Mouse (Mus musculus): Measurements from ENCODE around the gene Tldc2.

Tldc2 gene

DNA sequence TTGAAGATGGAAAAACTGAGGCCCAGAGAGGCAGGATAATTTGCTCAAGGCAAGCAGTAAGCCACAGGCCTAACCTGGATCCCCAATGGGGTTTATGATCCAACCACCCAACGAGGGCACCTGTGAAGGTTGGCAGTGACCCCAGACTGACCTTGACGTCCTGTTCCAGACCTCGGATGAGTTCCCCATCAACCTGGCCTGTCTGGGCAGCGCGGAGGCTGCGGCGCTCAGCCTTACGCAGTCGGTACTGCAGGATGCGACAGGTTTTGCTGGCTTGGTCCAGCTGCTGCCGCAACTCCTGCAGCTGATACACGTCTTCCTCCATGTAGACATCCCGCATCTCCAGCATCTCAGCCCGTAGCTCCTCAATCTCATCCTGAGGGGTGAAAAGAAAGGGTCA lies 26.8 kb upstream of the Tldc2 start:
- in situ Hi-C loops (cut with MboI; ENCODE audit: unreplicated experiment in 2 of 2), result no loop called here

DNA sequence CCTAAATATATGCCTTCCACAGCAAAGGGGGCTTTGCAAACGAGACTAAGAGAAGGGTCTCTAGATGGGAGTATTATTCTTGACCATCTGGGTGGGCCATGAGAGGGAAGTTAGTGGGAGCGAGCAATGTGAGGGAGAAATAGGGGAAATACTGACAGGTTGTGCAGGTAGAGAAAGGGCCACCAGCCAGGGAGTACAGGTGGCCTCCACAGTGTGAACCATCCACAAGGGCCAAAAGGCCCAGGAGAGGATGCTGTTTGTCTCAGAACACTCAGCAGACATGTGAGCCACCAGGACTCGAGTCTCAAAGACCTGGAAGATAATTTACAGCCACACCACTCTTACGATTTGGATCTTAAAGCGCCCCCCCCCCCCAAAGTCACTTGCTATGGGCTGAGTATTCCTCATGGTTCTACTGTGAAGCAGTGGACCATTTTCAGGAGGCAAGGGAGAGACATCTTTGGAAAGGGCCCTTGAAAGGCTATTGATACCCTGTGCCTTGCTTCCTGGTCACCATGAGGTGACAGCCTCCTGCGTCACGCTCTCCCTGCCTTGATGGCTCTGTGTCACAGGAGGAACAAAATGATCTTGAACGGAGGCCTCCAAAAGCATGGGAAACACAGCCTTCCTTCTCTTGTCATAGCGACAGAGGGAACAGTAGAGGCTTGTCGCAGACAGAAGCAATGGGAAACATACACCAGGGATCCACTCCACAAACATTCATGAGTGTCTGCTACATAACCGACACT lies 26.1 kb upstream of the Tldc2 start:
- in situ Hi-C loops (cut with MboI; ENCODE audit: unreplicated experiment in 2 of 2), result no loop called here

DNA sequence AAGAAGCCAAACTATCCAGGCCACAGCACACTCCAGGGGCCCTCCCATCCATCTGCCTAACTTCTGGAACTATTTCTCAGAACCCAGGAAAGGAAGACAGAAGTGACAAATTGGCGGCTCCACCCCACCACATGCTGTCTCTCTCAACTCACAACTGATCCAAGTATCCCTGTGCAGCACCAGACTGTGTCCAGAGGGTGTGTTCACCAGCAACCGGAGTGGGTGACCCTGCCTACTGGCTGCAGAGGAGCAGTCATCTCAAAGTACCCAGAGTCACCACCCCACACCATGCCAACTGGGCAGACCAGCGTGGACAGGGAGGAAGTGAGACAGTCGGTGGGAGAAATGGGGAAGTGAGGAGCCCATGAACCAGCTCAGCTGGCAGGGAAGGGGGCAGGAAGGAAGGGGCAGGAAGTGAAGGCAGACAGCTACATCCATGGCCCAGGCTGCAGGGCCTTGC lies 23.6 kb upstream of the Tldc2 start:
- in situ Hi-C loops (cut with MboI; ENCODE audit: unreplicated experiment in 2 of 2), result no loop called here

DNA sequence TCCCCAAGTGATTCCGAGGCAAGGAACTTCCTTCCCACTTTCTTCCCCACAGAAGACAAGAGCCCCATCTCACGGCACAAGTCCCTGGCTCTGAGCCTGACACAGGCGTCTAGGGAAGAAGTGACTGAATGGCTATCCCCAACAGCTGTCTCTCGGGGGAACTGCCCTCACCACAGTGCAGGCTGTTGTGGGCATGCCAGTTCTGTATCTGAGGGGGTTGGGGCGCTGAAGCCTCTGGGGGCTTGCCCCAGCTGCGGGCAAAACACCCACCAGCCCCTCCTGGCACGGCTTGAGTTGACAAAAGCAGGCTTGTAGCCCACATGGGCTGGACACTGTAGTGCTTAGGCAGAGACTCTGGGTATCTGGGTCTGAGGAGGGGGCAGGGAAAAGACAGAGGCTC lies 22.7 kb upstream of the Tldc2 start:
- in situ Hi-C loops (cut with MboI; ENCODE audit: unreplicated experiment in 2 of 2), result no loop called here

DNA sequence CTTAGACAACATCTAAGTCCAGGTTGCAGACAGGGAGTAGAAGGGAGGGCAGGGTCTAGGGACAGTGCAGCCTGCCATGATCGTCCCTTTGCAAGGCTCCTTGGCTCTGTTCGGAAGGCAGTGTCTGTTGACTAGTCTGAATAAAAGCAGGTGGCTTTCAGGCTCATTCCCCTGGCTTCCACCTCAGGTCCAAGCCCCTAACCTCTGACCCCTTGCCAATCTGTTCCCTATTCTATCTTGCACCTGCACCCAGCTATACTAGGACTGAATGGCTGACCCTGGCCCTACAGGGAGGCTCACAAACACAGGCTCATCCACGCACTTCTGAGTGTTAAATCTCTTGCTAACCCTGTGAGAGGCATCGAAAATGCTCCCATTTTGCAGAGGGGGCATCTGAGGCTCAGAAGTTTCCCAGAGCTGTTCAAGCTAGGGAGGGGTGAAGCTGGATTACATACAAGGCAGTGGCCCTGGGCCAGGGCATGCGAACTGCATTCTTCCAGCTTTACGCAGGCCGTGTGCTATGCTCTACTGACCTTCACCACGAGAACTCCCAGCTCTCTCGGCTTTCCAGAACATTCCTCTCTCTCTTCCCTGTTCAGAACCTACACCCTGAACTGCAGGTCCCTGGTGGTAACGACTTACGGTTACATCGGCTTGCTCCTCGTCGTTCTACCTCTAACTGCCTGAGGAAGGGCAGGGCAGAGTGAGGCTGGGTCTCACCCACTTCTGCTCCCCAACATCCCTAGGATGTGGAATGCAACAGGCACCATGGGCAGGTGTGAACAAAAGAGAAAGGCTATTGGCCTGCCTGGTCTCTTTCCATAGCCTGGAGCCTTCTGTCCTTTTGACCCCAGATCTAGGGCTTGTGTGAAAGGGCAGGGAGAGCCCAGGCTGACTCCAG lies 21.6 kb upstream of the Tldc2 start:
- in situ Hi-C loops (cut with MboI; ENCODE audit: unreplicated experiment in 2 of 2), result no loop called here

DNA sequence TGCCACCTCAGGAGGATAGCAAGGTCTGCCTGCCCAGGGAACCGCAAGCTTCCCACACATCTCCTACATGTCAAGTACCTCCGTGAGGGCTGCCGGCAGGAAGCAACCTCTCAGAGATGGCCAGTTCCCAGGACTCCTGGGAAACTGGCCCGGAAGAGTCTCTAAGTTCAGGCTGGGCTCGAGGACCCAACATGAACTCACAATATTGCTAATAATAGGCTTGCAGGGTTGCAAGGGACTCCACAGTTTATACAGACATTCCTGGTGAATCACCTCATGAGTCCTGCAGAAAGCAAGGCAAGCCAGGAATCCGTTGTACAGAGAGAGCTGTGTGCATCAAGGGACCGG lies 21.0 kb upstream of the Tldc2 start:
- in situ Hi-C loops (cut with MboI; ENCODE audit: unreplicated experiment in 2 of 2), result no loop called here

DNA sequence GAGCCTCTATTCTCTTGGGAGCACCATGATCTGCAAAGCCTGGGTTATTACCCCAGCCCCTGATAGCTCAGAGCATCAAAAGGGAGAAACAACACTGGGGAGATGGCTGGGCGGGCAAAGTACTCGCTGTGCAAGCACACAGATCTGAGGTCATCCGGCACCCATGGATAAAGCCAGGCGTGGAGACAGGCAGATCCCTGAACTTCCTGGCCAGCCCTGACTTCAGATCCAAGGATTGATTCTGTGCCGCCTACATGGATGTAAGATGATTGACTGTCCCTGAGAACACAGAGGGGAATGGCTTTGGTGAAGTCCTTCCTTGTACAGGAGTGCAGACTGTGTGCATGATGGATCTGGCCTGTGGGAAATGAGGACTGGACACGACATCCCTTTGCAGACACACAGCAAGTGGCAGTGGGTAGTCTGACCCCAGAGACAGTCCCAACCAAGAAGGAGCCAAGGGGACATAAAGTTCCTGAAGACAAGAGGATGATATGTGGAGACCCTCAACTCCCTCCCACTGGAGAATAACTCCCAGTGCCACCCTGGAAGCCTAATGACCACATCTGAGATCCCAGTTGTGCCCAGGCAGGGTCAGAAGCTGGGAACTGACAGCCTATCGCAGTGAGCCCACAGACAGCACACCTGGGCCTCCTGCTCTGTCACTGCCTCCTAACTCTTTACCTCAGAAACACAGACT lies 20.0 kb upstream of the Tldc2 start:
- in situ Hi-C loops (cut with MboI; ENCODE audit: unreplicated experiment in 2 of 2), result no loop called here

DNA sequence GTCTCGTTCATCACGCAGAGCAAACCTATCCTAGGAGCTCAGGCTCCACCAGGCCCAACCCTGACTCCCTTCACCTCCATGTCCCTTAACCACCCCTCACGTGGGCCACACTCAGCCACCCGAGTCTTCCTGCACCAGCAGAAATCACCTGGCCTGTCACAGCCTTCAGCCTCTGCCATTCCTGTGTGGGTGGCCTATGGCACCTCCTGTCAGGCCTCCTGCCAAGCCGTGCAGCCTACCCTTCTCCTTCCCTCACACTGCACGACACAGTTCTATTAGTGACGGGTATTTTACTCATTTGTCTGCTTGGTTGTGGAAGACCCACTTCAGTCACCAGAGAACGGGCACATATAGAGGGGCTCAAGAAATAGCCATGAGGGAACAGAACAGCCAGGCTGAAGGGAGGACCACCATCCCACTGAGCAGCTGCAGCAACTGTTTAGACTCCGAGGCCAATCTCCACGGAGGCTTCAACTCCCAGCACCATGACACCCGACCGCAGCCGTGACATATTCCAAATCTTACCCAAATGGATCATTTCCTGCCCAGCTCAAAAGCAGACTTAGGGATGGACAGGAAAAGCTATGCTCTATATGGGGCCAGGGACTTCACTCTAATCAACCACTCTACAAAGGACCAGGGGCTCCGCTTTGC lies 18.0 kb upstream of the Tldc2 start:
- in situ Hi-C loops (cut with MboI; ENCODE audit: unreplicated experiment in 2 of 2), result no loop called here

DNA sequence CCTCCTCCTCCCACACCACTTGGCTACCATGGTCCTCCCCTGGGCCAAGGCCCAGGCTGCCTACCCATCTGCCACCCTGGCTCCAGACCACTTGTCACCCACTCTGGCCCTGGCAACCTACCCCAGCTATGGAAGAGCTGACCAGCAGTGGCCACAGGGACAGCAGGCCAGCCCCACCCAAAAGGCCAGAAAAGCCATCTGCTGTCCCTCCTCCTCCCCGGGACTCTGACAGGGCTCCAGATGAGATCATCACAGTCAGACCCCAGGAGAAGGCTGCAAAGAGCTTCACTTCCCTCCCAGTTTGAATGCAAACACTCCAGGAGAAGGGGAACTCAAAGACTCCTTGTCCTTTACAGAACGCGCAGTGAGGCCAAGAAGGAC lies 17.5 kb upstream of the Tldc2 start:
- in situ Hi-C loops (cut with MboI; ENCODE audit: unreplicated experiment in 2 of 2), result no loop called here

DNA sequence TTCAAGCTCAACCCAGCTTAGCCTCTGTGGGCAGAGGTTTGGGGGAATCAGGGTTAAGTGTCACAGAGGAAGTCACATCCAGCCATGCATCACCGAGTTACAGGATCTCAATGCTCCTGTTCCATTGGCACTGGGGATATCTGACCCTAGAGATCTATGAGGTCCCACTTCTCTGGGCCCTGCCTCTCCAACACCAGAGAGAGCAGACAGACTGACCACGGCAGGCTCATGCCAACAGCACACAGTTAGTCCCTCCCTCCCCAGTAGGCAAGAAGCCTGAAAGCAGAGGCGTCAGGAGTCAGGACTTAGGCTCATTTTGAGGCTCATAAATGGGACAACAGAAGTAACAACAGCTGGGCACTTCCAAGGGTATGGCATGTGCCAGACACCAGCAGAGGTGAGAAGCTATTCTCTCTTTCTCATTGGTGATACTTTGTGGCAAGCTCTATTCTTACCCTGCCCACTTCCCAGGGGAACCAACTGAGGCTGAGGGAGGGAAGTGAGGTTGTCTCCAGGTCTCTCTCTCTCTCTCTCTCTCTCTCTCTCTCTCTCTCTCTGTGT lies 17.0 kb upstream of the Tldc2 start:
- in situ Hi-C loops (cut with MboI; ENCODE audit: unreplicated experiment in 2 of 2), result no loop called here

DNA sequence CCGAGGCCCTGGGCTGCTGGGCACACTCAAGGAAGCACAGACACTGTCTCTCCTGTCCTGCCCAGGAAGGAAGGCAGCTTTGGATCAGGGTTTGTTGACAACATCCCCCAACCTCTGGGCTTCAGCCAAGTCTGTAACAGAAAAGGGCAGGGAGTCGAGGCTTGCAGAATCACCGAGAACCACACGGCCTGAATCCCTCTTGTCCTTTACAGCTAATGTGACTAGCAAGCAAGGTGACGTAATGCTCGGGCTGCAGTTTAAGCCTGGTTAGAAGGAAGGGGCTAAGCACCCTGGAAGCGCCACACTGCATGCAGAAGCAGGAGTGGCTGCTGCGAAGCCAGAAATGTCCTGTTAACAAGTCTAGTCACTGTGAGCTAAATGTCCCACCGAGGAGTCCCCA lies 16.5 kb upstream of the Tldc2 start:
- in situ Hi-C loops (cut with MboI; ENCODE audit: unreplicated experiment in 2 of 2), result no loop called here

DNA sequence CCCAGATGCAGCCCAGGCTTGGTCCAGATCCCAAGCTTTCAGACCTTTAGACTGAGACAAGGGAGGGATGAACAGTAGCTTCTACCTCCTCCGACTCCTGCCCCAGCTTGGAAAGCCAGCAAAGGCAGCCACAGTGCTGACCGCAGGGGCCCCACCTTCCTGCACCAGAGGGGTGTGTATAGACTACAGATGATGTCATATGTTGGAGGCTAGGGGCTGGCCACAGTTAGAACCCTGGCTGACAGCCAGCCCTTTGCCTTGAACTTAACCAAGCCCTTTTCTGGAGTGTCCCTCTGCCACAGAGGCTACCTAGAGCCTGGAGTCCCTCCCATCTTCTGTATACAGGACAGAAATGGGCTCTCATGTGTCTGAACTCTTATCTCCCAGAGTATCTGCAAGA lies 15.3 kb upstream of the Tldc2 start:
- in situ Hi-C loops (cut with MboI; ENCODE audit: unreplicated experiment in 2 of 2), result no loop called here

DNA sequence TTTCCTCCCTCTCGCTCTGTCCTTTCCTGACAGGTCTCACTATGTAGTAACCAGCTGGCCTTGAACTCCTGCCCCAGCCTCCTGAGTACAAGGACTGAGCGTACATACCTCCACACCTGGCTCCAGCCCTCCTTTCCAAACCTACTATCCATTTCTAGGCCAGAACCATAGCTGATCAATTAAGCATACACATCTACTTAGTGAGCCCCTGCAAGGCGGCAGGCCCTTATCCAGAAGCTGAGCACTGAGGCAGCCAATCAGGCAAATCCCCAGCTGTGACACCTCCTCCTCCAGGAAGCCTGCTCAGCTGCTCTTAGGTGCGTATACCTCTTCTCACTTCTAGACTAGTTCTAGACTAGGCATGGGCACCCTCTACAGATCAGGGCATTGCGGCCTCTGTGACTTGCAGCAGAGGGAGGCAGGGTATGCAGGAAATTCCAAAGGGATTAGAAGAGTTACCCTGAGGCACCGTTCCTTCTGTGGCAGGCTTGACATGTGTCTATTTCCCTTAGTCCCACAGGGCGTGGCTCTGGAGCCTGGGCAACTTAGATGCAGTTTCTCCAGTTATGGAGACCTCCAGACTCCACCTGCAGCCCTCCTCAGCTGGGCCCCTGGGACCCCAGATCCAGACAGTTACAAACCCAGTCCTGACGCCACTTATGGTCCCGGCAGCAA lies 14.4 kb upstream of the Tldc2 start:
- in situ Hi-C loops (cut with MboI; ENCODE audit: unreplicated experiment in 2 of 2), result no loop called here

DNA sequence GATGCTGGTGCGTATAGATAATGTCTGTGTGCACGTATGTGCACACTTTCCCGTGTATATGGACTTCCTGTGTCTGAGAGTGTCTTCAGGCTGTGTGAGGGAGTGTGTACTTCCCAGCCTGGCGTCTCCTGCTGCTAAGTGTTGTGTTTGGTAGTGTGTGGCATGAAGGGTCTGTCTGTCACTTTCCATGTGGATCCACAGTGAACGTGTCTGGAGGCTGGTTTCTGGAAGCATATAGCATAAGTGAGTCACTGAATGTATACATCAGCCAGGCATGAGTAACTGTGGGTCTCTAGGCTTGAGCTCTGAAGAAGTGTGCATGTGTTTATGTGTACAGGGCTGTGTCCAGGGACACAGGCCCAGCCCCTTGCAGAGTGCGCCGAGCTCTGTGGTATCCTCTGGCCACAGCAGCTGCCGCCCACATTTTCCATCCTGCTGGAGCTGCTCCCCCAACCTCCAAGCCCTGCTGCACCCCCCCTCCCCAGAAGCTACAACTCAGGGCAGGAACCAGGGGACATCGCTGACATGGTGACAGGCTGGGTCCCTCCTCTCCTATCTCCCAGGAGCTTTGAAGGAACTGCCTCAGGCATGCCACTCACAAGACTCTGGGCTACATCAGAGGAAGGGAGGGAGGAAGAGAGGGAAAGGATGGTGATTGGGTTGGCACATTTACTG lies 13.3 kb upstream of the Tldc2 start:
- in situ Hi-C loops (cut with MboI; ENCODE audit: unreplicated experiment in 2 of 2), result no loop called here

DNA sequence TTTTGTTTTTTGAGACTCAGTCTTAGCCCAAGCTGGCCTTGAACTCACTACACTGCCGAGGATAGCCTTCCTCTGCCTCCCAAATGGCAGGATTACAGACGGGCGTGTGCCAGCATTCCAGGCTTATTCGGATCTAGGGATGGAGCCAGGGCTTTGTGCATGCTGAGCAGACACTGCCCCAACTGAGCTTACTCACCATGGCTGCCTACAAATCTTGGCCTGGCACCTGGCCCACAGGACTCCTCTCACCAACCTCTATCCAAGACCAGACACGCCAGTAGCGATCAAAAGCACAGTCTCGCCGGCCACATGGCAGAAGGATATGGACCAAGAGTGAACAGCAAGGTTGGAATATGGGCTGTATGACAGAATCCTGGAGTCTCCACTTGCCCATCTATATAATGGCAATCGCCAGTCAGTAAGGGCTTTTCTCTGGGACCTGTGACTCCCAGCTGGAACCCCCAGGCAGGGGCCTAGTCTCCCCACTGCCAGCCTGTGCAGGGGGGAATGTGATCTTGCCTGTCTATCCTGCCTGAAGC lies 12.6 kb upstream of the Tldc2 start:
- in situ Hi-C loops (cut with MboI; ENCODE audit: unreplicated experiment in 2 of 2), result no loop called here

DNA sequence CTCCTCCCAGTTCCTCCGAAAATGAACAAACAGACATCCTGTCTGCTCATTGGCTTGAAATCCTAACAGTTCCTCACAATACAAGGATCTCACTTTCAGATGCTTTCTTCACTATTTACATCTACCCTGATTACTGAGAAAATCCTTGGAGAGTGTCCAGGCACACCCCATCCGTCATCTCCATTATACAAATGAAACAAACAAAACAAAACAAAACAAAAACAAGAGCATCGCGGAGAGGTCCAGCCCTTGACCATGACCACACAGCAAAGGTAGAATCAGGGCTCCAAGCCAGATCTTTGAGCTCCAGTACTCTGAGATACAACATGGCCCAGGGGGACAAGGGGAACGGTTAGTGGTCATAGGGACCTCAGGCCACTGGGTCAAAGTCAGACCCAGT lies 12.1 kb upstream of the Tldc2 start:
- in situ Hi-C loops (cut with MboI; ENCODE audit: unreplicated experiment in 2 of 2), result no loop called here

DNA sequence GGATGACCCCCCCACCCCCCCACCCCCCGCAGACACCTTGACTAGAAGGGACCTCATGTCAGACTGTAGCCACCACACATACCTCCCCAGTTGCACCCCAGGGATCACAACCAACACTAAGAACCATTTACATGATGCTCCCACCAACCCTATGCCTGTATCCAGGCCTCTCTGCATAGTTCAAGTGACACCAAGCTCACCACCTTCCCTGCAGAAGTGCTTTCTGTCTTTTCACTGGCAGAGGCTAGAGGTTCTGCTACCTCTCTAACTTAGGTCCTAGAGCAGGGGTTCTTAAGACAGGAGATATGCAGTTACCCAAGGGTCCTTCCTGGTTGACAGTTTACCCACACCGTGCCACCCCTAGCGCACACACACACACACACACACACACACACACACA lies 11.6 kb upstream of the Tldc2 start:
- in situ Hi-C loops (cut with MboI; ENCODE audit: unreplicated experiment in 2 of 2), result no loop called here

DNA sequence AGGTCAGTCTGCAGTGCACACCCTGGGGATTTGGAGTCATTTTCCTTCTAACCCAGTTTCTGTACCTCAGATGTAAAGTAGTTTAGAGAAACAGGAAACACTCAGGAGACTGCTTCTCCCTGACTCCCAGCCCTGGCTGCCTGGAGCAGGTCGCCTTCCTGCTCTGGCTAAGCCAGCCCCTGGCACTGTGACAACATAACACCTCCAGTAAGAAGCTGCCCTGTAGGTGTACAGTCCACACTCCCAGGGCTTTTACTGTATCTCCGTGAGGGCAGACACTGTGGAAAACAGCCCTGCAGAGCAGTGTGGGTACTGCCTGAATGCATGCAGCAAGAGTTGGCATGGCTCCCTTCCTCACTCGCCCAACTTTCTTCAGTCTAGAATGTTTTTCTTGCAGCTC lies 11.2 kb upstream of the Tldc2 start:
- in situ Hi-C loops (cut with MboI; ENCODE audit: unreplicated experiment in 2 of 2), result no loop called here

DNA sequence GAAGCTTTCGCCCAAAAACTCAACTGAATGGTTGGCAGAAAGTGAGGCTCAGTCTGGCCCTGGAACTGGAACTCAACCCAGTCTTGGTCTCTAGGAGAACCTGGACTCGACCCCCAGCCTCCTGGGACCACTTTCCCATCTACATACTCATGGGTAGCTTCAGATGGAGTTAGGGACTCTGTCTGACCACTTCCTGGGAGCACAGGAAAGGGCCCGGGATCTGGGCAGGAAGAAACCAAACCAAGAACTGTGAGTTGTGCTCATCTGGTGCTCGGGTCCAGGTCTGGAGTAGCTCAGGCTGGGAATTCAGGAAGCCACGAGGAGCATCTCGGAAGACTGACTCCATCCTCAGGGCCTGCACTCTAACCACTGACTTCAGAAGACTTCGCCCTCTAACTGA lies 10.3 kb upstream of the Tldc2 start:
- in situ Hi-C loops (cut with MboI; ENCODE audit: unreplicated experiment in 2 of 2), result no loop called here

Data from v-Abl transformed pro-B cells (cell line).